Mouse (Mus musculus) left cerebral cortex, adult 6 months (tissue): ENCODE measurements around the gene Vmn2r108. TPM values are rescaled to one million over a fixed set of nuclear protein-coding genes. Genes with fewer than 3 reads are reported as not detected.

Source experiments
- long read RNA-seq, 2 experiments: library from polyadenylated mRNA; unstranded; transcript quantifications; one replicate each; pipeline ENCODE4 v2.0.0; 2019 to 2020
- polyA plus RNA-seq: library from polyadenylated mRNA; unstranded; fragments of <200 nt; fragmentation: Nextera tagmentation; gene quantifications from 2 replicates; pipeline ENCODE4 v1.2.3, GENCODE M21; 2021

The Vmn2r108 gene
- 0.01 TPM in 1 of 2 replicates, not detected in the other for polyA plus RNA-seq
- long read RNA-seq, experiment 1: 0 reads
- long read RNA-seq, experiment 2: 0 reads

DNA sequence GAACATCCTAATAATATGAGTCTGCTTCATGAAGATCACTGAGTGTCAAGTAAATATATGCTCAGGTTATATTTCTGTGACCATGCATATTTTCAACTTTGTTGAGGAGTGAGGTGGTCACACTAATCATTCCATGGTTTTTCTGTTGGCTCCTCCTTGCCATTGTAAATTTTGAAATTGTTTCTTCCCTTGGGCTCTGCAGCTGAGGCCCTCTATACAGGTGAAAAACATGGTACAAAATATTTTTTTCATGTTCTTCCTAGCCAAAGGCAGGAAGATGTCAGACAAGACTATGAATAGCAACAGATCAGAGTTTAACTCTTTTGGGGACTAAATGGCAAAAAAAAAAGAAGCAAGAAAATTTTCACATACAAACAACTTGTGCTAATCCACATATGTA is at the start of gene Vmn2r108:
Vmn2r108 (minus strand) TSS at position 101 of the 400 bp plus-strand sequence.

DNA sequence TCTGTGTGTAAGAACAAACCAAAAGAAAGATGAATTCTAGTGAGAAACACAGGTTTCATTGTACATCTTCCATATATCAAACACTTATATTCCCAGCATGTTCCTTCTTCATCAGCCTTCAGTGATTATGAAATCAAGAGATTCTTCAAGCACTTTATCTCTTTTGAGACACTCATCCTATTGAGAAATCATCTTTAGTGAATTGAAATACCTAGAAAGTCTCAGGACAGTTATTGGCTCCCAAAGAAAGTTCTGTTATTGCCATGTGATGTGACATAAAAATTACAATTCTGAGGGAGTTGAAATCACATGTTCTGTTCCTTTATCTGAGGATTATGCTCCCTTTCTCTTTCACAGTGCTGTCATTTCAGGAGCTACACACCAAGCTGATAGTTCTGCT is 16.7 kb upstream of the Vmn2r108 start, which contains the start of gene Vmn1r225:
Vmn1r225 (plus strand) TSS at position 301 of the 400 bp plus-strand sequence.

DNA sequence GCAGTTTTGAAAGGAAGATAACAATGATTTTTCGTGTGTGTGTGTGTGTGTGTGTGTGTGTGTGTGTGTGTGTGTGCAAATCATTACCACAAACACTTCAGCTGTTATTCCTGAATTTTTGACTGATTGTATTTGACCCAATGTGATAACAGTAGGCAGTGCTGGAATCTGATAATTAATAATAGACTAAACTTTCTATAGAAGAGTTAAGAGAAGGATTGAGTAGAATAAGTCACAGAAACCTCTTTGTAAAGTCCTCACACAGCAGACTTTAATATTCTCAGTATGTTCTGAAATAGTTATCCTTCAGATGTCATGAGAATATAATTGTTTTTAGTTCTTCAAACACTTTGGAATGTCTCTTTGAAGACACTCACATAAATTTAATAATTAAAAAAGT is 67.3 kb downstream of the Vmn2r108 start, which contains the start of gene Vmn1r224:
Vmn1r224 (plus strand) TSS at position 301 of the 400 bp plus-strand sequence.

Other genes starting within 250 kb of the Vmn2r108 start
- gene Vmn2r105, start 246.3 kb downstream of the Vmn2r108 start, polyA plus RNA-seq: not detected in 2 replicates
- not detected in 2 replicates for gene Vmn2r106, start 195.8 kb downstream of the Vmn2r108 start, polyA plus RNA-seq
- not detected in 2 replicates for gene Vmn2r107, start 136.1 kb downstream of the Vmn2r108 start, polyA plus RNA-seq
- gene Vmn1r224, start 67.2 kb downstream of the Vmn2r108 start, polyA plus RNA-seq: not detected in 2 replicates
- not detected in 2 replicates for gene Vmn1r225, start 16.8 kb upstream of the Vmn2r108 start, polyA plus RNA-seq
- gene Vmn2r109, start 83.4 kb upstream of the Vmn2r108 start, polyA plus RNA-seq: not detected in 2 replicates
- gene Vmn2r110, start 115.1 kb upstream of the Vmn2r108 start, polyA plus RNA-seq: not detected in 2 replicates
- gene Fpr-rs3, start 143.5 kb upstream of the Vmn2r108 start, polyA plus RNA-seq: not detected in 2 replicates
- gene Vmn1r226, start 201.5 kb upstream of the Vmn2r108 start, polyA plus RNA-seq: not detected in 2 replicates
- not detected in 2 replicates for gene Vmn1r227, start 248.5 kb upstream of the Vmn2r108 start, polyA plus RNA-seq